Mouse (Mus musculus): ENCODE data around the gene Rhoh. TPM values are rescaled to one million over a fixed set of nuclear protein-coding genes. Genes with fewer than 3 reads are reported as not detected.

The Rhoh gene
- polyA plus RNA-seq, 1 experiment from 2014 or later: 1.7 TPM

GRCm38 (mm10) chr5:65833766-65834498 is 27.1 kb upstream of the Rhoh start:
- no peak for ATAC-seq (ENCODE audit: low read depth)
- no peaks in the 10 kb centered on the region for H3K4me1 ChIP-seq (ENCODE audit: control insufficient read depth, insufficient read depth, low read length)

GRCm38 (mm10) chr5:65838053-65838452 is 23.0 kb upstream of the Rhoh start:
- H3K36me3 ChIP-seq (ENCODE audit: control insufficient read depth, insufficient read depth, low read length): no peaks in the 10 kb centered on the region
- no peaks in the 10 kb centered on the region for H3K4me1 ChIP-seq (ENCODE audit: control insufficient read depth, insufficient read depth, low read length)
- H3K27ac ChIP-seq (replicated peaks; ENCODE audit: low read depth, low read length): no peak overlapping the region
- H3K9me3 ChIP-seq (ENCODE audit: control insufficient read depth, low read length): no peaks in the 10 kb centered on the region
- peak; percentile 51 for DNase-seq (ENCODE audit: low spot score)
- 28% methylated on average over 6 of the region's 6 CpGs for WGBS
- H3K4me3 ChIP-seq (ENCODE audit: low read depth, low read length): no peak overlapping the region
- H3K27me3 ChIP-seq (replicated peaks; ENCODE audit: control insufficient read depth, insufficient read depth, low read length): no peaks in the 10 kb centered on the region
- H3K9ac ChIP-seq (ENCODE audit: low read depth, low read length): no peak overlapping the region
- ATAC-seq (ENCODE audit: low read depth): peak; percentile 84
- H3K4me2 ChIP-seq (ENCODE audit: low read depth, low read length): no peak overlapping the region

More at GRCm38 (mm10) chr5:65833766-65834498, 27.1 kb upstream of the Rhoh start:
- Histone ChIP-seq H3K4me2 (ENCODE audit: low read depth, low read length) (no peak overlapping the region), H3K27ac (replicated peaks; ENCODE audit: low read depth, low read length) (no peak overlapping the region), H3K36me3 (ENCODE audit: control insufficient read depth, insufficient read depth, low read length) (0 out of 2 replicates have a peak, but pooled peaks cover 3% of the 10 kb centered on the region), H3K9me3 (ENCODE audit: control insufficient read depth, low read length) (no peaks in the 10 kb centered on the region), H3K4me3 (ENCODE audit: low read depth, low read length) (no peak overlapping the region), H3K27me3 (replicated peaks; ENCODE audit: control insufficient read depth, insufficient read depth, low read length) (no peaks in the 10 kb centered on the region), H3K9ac (ENCODE audit: low read depth, low read length) (no peak overlapping the region)
- whole genome bisulfite sequencing: 89% methylated on average over 8 of the region's 8 CpGs
- no peak for DNase-seq (ENCODE audit: low spot score)

- no peak for ATAC-seq (ENCODE audit: low read depth)
- Histone ChIP-seq H3K9me3 (ENCODE audit: control insufficient read depth, low read length) (no peaks in the 10 kb centered on the region), H3K4me1 (ENCODE audit: control insufficient read depth, insufficient read depth, low read length) (no peaks in the 10 kb centered on the region), H3K27ac (replicated peaks; ENCODE audit: low read depth, low read length) (no peak overlapping the region), H3K4me3 (ENCODE audit: low read depth, low read length) (no peak overlapping the region), H3K9ac (ENCODE audit: low read depth, low read length) (no peak overlapping the region), H3K36me3 (ENCODE audit: control insufficient read depth, insufficient read depth, low read length) (no peaks in the 10 kb centered on the region), H3K27me3 (replicated peaks; ENCODE audit: control insufficient read depth, insufficient read depth, low read length) (no peaks in the 10 kb centered on the region), H3K4me2 (ENCODE audit: low read depth, low read length) (no peak overlapping the region)
- 93% methylated on average over 7 of the region's 7 CpGs for WGBS
- DNase-seq (ENCODE audit: low spot score): no peak
These were observed 18.1 kb upstream of the Rhoh start for GRCm38 (mm10) chr5:65842947-65843346.

- H3K9me3 ChIP-seq (ENCODE audit: control insufficient read depth, low read length): no peaks in the 10 kb centered on the region
- 87% methylated on average over 8 of the region's 8 CpGs for WGBS
- no peaks in the 10 kb centered on the region for H3K4me1 ChIP-seq (ENCODE audit: control insufficient read depth, insufficient read depth, low read length)
- no peak overlapping the region for H3K4me2 ChIP-seq (ENCODE audit: low read depth, low read length)
- ATAC-seq (ENCODE audit: low read depth): no peak
- no peak for DNase-seq (ENCODE audit: low spot score)
- no peak overlapping the region for H3K9ac ChIP-seq (ENCODE audit: low read depth, low read length)
- H3K27me3 ChIP-seq (replicated peaks; ENCODE audit: control insufficient read depth, insufficient read depth, low read length): no peaks in the 10 kb centered on the region
- no peaks in the 10 kb centered on the region for H3K36me3 ChIP-seq (ENCODE audit: control insufficient read depth, insufficient read depth, low read length)
- peak overlapping the region; percentile 48; the same call in 1 of the 2 replicates for H3K27ac ChIP-seq (replicated peaks; ENCODE audit: low read depth, low read length)
- H3K4me3 ChIP-seq (ENCODE audit: low read depth, low read length): no peak overlapping the region
These were observed 14.5 kb upstream of the Rhoh start for GRCm38 (mm10) chr5:65846534-65846933.

- ATAC-seq (ENCODE audit: low read depth) (peak; percentile 60; the same call in 1 of the 2 replicates), DNase-seq (ENCODE audit: low spot score) (peak; percentile 68)
- no peak overlapping the region for H3K9ac ChIP-seq (ENCODE audit: low read depth, low read length)
- H3K27ac ChIP-seq (replicated peaks; ENCODE audit: low read depth, low read length): peak overlapping the region; percentile 48; the same call in 1 of the 2 replicates
- no peaks in the 10 kb centered on the region for H3K4me1 ChIP-seq (ENCODE audit: control insufficient read depth, insufficient read depth, low read length)
- H3K9me3 ChIP-seq (ENCODE audit: control insufficient read depth, low read length): no peaks in the 10 kb centered on the region
- WGBS: 47% methylated on average over 3 of the region's 3 CpGs
- H3K4me3 ChIP-seq (ENCODE audit: low read depth, low read length): no peak overlapping the region
- H3K27me3 ChIP-seq (replicated peaks; ENCODE audit: control insufficient read depth, insufficient read depth, low read length): no peaks in the 10 kb centered on the region
- no peak overlapping the region for H3K4me2 ChIP-seq (ENCODE audit: low read depth, low read length)
- H3K36me3 ChIP-seq (ENCODE audit: control insufficient read depth, insufficient read depth, low read length): no peaks in the 10 kb centered on the region
These were observed 14.1 kb upstream of the Rhoh start for GRCm38 (mm10) chr5:65846958-65847357.

- H3K4me1 ChIP-seq (ENCODE audit: control insufficient read depth, insufficient read depth, low read length): no peaks in the 10 kb centered on the region
- DNase-seq (ENCODE audit: low spot score): no peak
- no peak overlapping the region for H3K9ac ChIP-seq (ENCODE audit: low read depth, low read length)
- H3K4me3 ChIP-seq (ENCODE audit: low read depth, low read length): no peak overlapping the region
- no peak for ATAC-seq (ENCODE audit: low read depth)
- no peak overlapping the region for H3K4me2 ChIP-seq (ENCODE audit: low read depth, low read length)
- no peaks in the 10 kb centered on the region for H3K36me3 ChIP-seq (ENCODE audit: control insufficient read depth, insufficient read depth, low read length)
- H3K9me3 ChIP-seq (ENCODE audit: control insufficient read depth, low read length): no peaks in the 10 kb centered on the region
- H3K27me3 ChIP-seq (replicated peaks; ENCODE audit: control insufficient read depth, insufficient read depth, low read length): no peaks in the 10 kb centered on the region
- H3K27ac ChIP-seq (replicated peaks; ENCODE audit: low read depth, low read length): no peak overlapping the region
- whole genome bisulfite sequencing: 84% methylated on average over 7 of the region's 7 CpGs
These were observed 13.4 kb upstream of the Rhoh start for GRCm38 (mm10) chr5:65847656-65848055.

GRCm38 (mm10) chr5:65850765-65851164 is 10.2 kb upstream of the Rhoh start:
- DNase-seq (ENCODE audit: low spot score): no peak
- WGBS: 54% methylated on average over 11 of the region's 11 CpGs

GRCm38 (mm10) chr5:65854786-65855191 is 6.2 kb upstream of the Rhoh start:
- Histone ChIP-seq H3K27ac (replicated peaks; ENCODE audit: low read depth, low read length) (no peak overlapping the region), H3K9ac (ENCODE audit: low read depth, low read length) (no peak overlapping the region), H3K4me1 (ENCODE audit: control insufficient read depth, insufficient read depth, low read length) (0 out of 2 replicates have a peak, but pooled peaks cover 3% of the 10 kb centered on the region), H3K36me3 (ENCODE audit: control insufficient read depth, insufficient read depth, low read length) (no peaks in the 10 kb centered on the region), H3K9me3 (ENCODE audit: control insufficient read depth, low read length) (no peaks in the 10 kb centered on the region), H3K4me2 (ENCODE audit: low read depth, low read length) (no peak overlapping the region), H3K4me3 (ENCODE audit: low read depth, low read length) (no peak overlapping the region), H3K27me3 (replicated peaks; ENCODE audit: control insufficient read depth, insufficient read depth, low read length) (no peaks in the 10 kb centered on the region)
- WGBS: 23% methylated on average over 8 of the region's 8 CpGs
- ATAC-seq (ENCODE audit: low read depth): peak; percentile 66; the same call in 1 of the 2 replicates
- DNase-seq (ENCODE audit: low spot score): peak; percentile 75

More at GRCm38 (mm10) chr5:65850765-65851164, 10.2 kb upstream of the Rhoh start:
- no peak for ATAC-seq (ENCODE audit: low read depth)
- no peak overlapping the region for H3K9ac ChIP-seq (ENCODE audit: low read depth, low read length)
- no peak overlapping the region for H3K4me3 ChIP-seq (ENCODE audit: low read depth, low read length)
- 0 out of 2 replicates have a peak, but pooled peaks cover 3% of the 10 kb centered on the region for H3K4me1 ChIP-seq (ENCODE audit: control insufficient read depth, insufficient read depth, low read length)
- H3K9me3 ChIP-seq (ENCODE audit: control insufficient read depth, low read length): no peaks in the 10 kb centered on the region
- H3K27me3 ChIP-seq (replicated peaks; ENCODE audit: control insufficient read depth, insufficient read depth, low read length): no peaks in the 10 kb centered on the region
- H3K27ac ChIP-seq (replicated peaks; ENCODE audit: low read depth, low read length): no peak overlapping the region
- no peaks in the 10 kb centered on the region for H3K36me3 ChIP-seq (ENCODE audit: control insufficient read depth, insufficient read depth, low read length)
- H3K4me2 ChIP-seq (ENCODE audit: low read depth, low read length): no peak overlapping the region

- no peaks in the 10 kb centered on the region for H3K27me3 ChIP-seq (replicated peaks; ENCODE audit: control insufficient read depth, insufficient read depth, low read length)
- 68% methylated on average over 3 of the region's 3 CpGs for whole genome bisulfite sequencing
These were observed 5.4 kb upstream of the Rhoh start for GRCm38 (mm10) chr5:65855571-65855970.

More at GRCm38 (mm10) chr5:65855571-65855970, 5.4 kb upstream of the Rhoh start:
- Histone ChIP-seq H3K4me3 (ENCODE audit: low read depth, low read length) (no peak overlapping the region), H3K9ac (ENCODE audit: low read depth, low read length) (no peak overlapping the region), H3K36me3 (ENCODE audit: control insufficient read depth, insufficient read depth, low read length) (no peaks in the 10 kb centered on the region), H3K27ac (replicated peaks; ENCODE audit: low read depth, low read length) (no peak overlapping the region), H3K4me1 (ENCODE audit: control insufficient read depth, insufficient read depth, low read length) (0 out of 2 replicates have a peak, but pooled peaks cover 3% of the 10 kb centered on the region), H3K4me2 (ENCODE audit: low read depth, low read length) (no peak overlapping the region), H3K9me3 (ENCODE audit: control insufficient read depth, low read length) (no peaks in the 10 kb centered on the region)
- ATAC-seq (ENCODE audit: low read depth) (no peak), DNase-seq (ENCODE audit: low spot score) (no peak)
